Mouse (Mus musculus): ENCODE results near the gene Tcf12.

Gene Tcf12

GRCm38 (mm10) chr9:72111622-72112550, at the start of gene Tcf12:
Tcf12 (minus strand) TSS chr9:72111871.
- in situ Hi-C loops (cut with MboI) = no loop called here

- in situ Hi-C loops (cut with MboI) = no loop called here
Measured at GRCm38 (mm10) chr9:72158392-72158791, 46.7 kb upstream of the Tcf12 start.

GRCm38 (mm10) chr9:72157091-72157490, 45.4 kb upstream of the Tcf12 start:
- in situ Hi-C loops (cut with MboI) = no loop called here

- in situ Hi-C loops (cut with MboI) = no loop called here
Measured at GRCm38 (mm10) chr9:72155250-72156138, 43.8 kb upstream of the Tcf12 start.

- in situ Hi-C loops (cut with MboI) = no loop called here
Measured at GRCm38 (mm10) chr9:72144148-72144547, 32.5 kb upstream of the Tcf12 start.

- in situ Hi-C loops (cut with MboI) = no loop called here
Measured at GRCm38 (mm10) chr9:72137899-72138298, 26.2 kb upstream of the Tcf12 start.

GRCm38 (mm10) chr9:72133772-72134245, 22.1 kb upstream of the Tcf12 start:
- in situ Hi-C loops (cut with MboI) = no loop called here

GRCm38 (mm10) chr9:72133089-72133771, 21.6 kb upstream of the Tcf12 start:
- in situ Hi-C loops (cut with MboI) = no loop called here

- in situ Hi-C loops (cut with MboI) = no loop called here
Measured at GRCm38 (mm10) chr9:72132728-72133088, 21.0 kb upstream of the Tcf12 start.

- in situ Hi-C loops (cut with MboI) = no loop called here
Measured at GRCm38 (mm10) chr9:72129884-72130283, 18.2 kb upstream of the Tcf12 start.

- in situ Hi-C loops (cut with MboI) = no loop called here
Measured at GRCm38 (mm10) chr9:72125442-72125841, 13.8 kb upstream of the Tcf12 start.

- in situ Hi-C loops (cut with MboI) = no loop called here
Measured at GRCm38 (mm10) chr9:72118490-72118889, 6.8 kb upstream of the Tcf12 start.

- in situ Hi-C loops (cut with MboI) = no loop called here
Measured at GRCm38 (mm10) chr9:72111004-72111621, 558 bp downstream of the Tcf12 start.

GRCm38 (mm10) chr9:72110627-72111003, 1.1 kb downstream of the Tcf12 start:
- in situ Hi-C loops (cut with MboI) = no loop called here

GRCm38 (mm10) chr9:72103471-72103870, 8.2 kb downstream of the Tcf12 start:
- in situ Hi-C loops (cut with MboI) = no loop called here

- in situ Hi-C loops (cut with MboI) = no loop called here
Measured at GRCm38 (mm10) chr9:72099945-72100685, 11.6 kb downstream of the Tcf12 start.

GRCm38 (mm10) chr9:72098056-72098455, 13.6 kb downstream of the Tcf12 start:
- in situ Hi-C loops (cut with MboI) = no loop called here

GRCm38 (mm10) chr9:72097083-72097482, 14.6 kb downstream of the Tcf12 start:
- in situ Hi-C loops (cut with MboI) = no loop called here

- in situ Hi-C loops (cut with MboI) = no loop called here
Measured at GRCm38 (mm10) chr9:72094675-72095074, 17.0 kb downstream of the Tcf12 start.

- in situ Hi-C loops (cut with MboI) = no loop called here
Measured at GRCm38 (mm10) chr9:72092191-72092590, 19.5 kb downstream of the Tcf12 start.

All from mature B cell (primary cell).